Mouse (Mus musculus) kidney, embryonic 15.5 days (tissue): ENCODE measurements at regions not wholly inside any gene's neighbourhood (a gene's known extent, or its start where the extent isn't known, plus 50 kb on each side); places are given as distances from the start of the nearest gene placed in this dataset.
A peak's percentile ranks its signal among the peaks of the same experiment; 100 is the strongest.

Source experiments
- ATAC-seq: fragments of 200-750 bp; cut with Nextera tagmentation; replicated peaks from 2 replicates; pipeline ENCODE4 v1.8.0; 2017; ENCODE audit warnings: moderate TSS enrichment; ENCODE audit not compliant: low FRiP score
- H3K27ac ChIP-seq: fragments of 300-500 bp; sonication (generic); 2 replicates; pipeline ENCODE4 v1.5.1; 2015; ENCODE audit warnings: mild to moderate bottlenecking, inconsistent platforms
- H3K27me3 ChIP-seq: fragments of 300-500 bp; sonication (generic); 2 replicates; pipeline ENCODE4 v1.6.1; 2015; ENCODE audit warnings: inconsistent platforms
- H3K36me3 ChIP-seq: fragments of 300-500 bp; sonication (generic); 2 replicates; pipeline ENCODE4 v1.6.1; 2015; ENCODE audit warnings: inconsistent platforms
- H3K4me1 ChIP-seq: fragments of 300-500 bp; sonication (generic); 2 replicates; pipeline ENCODE4 v1.6.1; 2015; ENCODE audit warnings: inconsistent platforms
- H3K4me2 ChIP-seq: fragments of 300-500 bp; sonication (generic); 2 replicates; pipeline ENCODE4 v1.6.1; 2015; ENCODE audit warnings: moderate library complexity, mild to moderate bottlenecking, inconsistent platforms
- H3K4me3 ChIP-seq: fragments of 300-500 bp; sonication (generic); replicated peaks from 2 replicates; pipeline ENCODE4 v1.5.1; 2015; ENCODE audit warnings: mild to moderate bottlenecking, inconsistent platforms
- H3K9ac ChIP-seq: fragments of 300-500 bp; sonication (generic); 2 replicates; pipeline ENCODE4 v1.6.1; 2015; ENCODE audit warnings: mild to moderate bottlenecking, inconsistent platforms
- H3K9me3 ChIP-seq: fragments of 300-500 bp; sonication (generic); replicated peaks from 2 replicates; pipeline ENCODE4 v1.6.1; 2016; ENCODE audit warnings: inconsistent platforms
- WGBS: fragments of 180-500 bp; shearing (Covaris S2); methylation state at CpG from one replicate; pipeline ENCODE4 v1.1.7; 2015; ENCODE audit warnings: mixed read lengths; 5-methylcytosine and 5-hydroxymethylcytosine counted together

GRCm38 (mm10) chr14:80901346-80901745 is 917.5 kb downstream of the Olfm4 start:
- ATAC-seq, result no peak
- WGBS, result 67% methylated on average over 10 of the region's 10 CpGs
- peak overlapping the region; percentile 18 for H3K4me2 ChIP-seq

GRCm38 (mm10) chr14:80901759-80902163 is 917.9 kb downstream of the Olfm4 start:
- H3K4me1 ChIP-seq, result no peaks in the 10 kb centered on the region
- no peak overlapping the region for H3K27ac ChIP-seq
- no peak for ATAC-seq
- H3K27me3 ChIP-seq, result no peaks in the 10 kb centered on the region
- peak overlapping the region; percentile 18; the same call in 1 of the 2 replicates for H3K4me2 ChIP-seq
- no peak overlapping the region for H3K9ac ChIP-seq
- 75% methylated on average over 9 of the region's 9 CpGs for WGBS
- H3K36me3 ChIP-seq, result no peaks in the 10 kb centered on the region
- H3K9me3 ChIP-seq, result no peaks in the 10 kb centered on the region
- no peak overlapping the region for H3K4me3 ChIP-seq

More at GRCm38 (mm10) chr14:80901346-80901745, 917.5 kb downstream of the Olfm4 start:
- Histone ChIP-seq H3K36me3 (no peaks in the 10 kb centered on the region), H3K9me3 (no peaks in the 10 kb centered on the region), H3K27me3 (no peaks in the 10 kb centered on the region), H3K4me3 (no peak overlapping the region), H3K27ac (no peak overlapping the region), H3K9ac (no peak overlapping the region), H3K4me1 (no peaks in the 10 kb centered on the region)

GRCm38 (mm10) chr14:80916031-80916430 is 932.1 kb downstream of the Olfm4 start:
- no peaks in the 10 kb centered on the region for H3K4me1 ChIP-seq
- ATAC-seq, result no peak
- no peak overlapping the region for H3K27ac ChIP-seq

GRCm38 (mm10) chr14:80923732-80924131 is 939.9 kb downstream of the Olfm4 start:
- Histone ChIP-seq H3K9ac (no peak overlapping the region), H3K27ac (no peak overlapping the region), H3K9me3 (no peaks in the 10 kb centered on the region), H3K4me3 (no peak overlapping the region), H3K27me3 (no peaks in the 10 kb centered on the region), H3K4me2 (no peak overlapping the region), H3K4me1 (no peaks in the 10 kb centered on the region), H3K36me3 (no peaks in the 10 kb centered on the region)
- ATAC-seq, result no peak
- 73% methylated on average over 2 of the region's 2 CpGs for WGBS

More at GRCm38 (mm10) chr14:80916031-80916430, 932.1 kb downstream of the Olfm4 start:
- WGBS, result 73% methylated on average over 3 of the region's 3 CpGs
- no peak overlapping the region for H3K4me3 ChIP-seq
- no peaks in the 10 kb centered on the region for H3K9me3 ChIP-seq
- no peaks in the 10 kb centered on the region for H3K36me3 ChIP-seq
- H3K27me3 ChIP-seq, result no peaks in the 10 kb centered on the region
- no peak overlapping the region for H3K4me2 ChIP-seq
- H3K9ac ChIP-seq, result no peak overlapping the region

- no peaks in the 10 kb centered on the region for H3K36me3 ChIP-seq
- no peak overlapping the region for H3K4me2 ChIP-seq
- no peak overlapping the region for H3K4me3 ChIP-seq
- no peaks in the 10 kb centered on the region for H3K9me3 ChIP-seq
- ATAC-seq, result no peak
- H3K27ac ChIP-seq, result no peak overlapping the region
- no peaks in the 10 kb centered on the region for H3K4me1 ChIP-seq
- H3K27me3 ChIP-seq, result no peaks in the 10 kb centered on the region
- 96% methylated on average over 2 of the region's 2 CpGs for WGBS
- H3K9ac ChIP-seq, result no peak overlapping the region
Observed at GRCm38 (mm10) chr14:80959966-80960365, 976.1 kb downstream of the Olfm4 start.

- H3K27me3 ChIP-seq, result no peaks in the 10 kb centered on the region
- no peaks in the 10 kb centered on the region for H3K36me3 ChIP-seq
- H3K9ac ChIP-seq, result no peak overlapping the region
- no peak overlapping the region for H3K4me3 ChIP-seq
- ATAC-seq, result no peak
- H3K4me2 ChIP-seq, result no peak overlapping the region
- no peaks in the 10 kb centered on the region for H3K9me3 ChIP-seq
- peaks cover 7% of the 10 kb centered on the region for H3K4me1 ChIP-seq
- WGBS, result 89% methylated on average over 4 of the region's 4 CpGs
- H3K27ac ChIP-seq, result no peak overlapping the region
Observed at GRCm38 (mm10) chr14:80975795-80976194, 991.9 kb downstream of the Olfm4 start.

GRCm38 (mm10) chr14:80976662-80977061 is 992.8 kb downstream of the Olfm4 start:
- Histone ChIP-seq H3K4me2 (no peak overlapping the region), H3K9ac (no peak overlapping the region), H3K27ac (no peak overlapping the region), H3K9me3 (no peaks in the 10 kb centered on the region), H3K36me3 (no peaks in the 10 kb centered on the region), H3K27me3 (no peaks in the 10 kb centered on the region), H3K4me1 (peaks cover 7% of the 10 kb centered on the region), H3K4me3 (no peak overlapping the region)
- no peak for ATAC-seq
- 63% methylated on average over 5 of the region's 5 CpGs for WGBS

DNA sequence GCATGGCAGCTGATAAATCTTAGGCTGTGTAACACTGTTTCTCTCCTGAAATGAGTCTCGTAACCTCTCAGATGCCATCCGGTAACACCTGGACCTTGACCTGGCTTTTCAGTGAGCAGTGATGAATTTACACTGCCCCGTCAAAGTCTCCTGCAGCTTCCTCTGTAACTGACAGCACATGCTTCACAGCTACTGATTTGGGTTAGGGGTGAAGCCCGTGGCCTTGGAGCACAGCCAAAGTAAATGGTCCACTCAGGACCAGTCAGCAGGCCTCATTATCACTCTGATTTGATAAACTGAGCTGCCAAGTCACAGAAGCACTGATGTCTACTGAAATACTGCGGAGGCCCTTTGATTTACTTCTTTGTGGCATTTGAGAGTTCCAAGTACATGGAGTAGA is 995.6 kb downstream of the Olfm4 start:
- Histone ChIP-seq H3K27ac (no peak overlapping the region), H3K9me3 (no peaks in the 10 kb centered on the region), H3K4me1 (peaks cover 7% of the 10 kb centered on the region), H3K36me3 (no peaks in the 10 kb centered on the region), H3K9ac (no peak overlapping the region), H3K27me3 (no peaks in the 10 kb centered on the region), H3K4me2 (no peak overlapping the region), H3K4me3 (no peak overlapping the region)
- WGBS, result 23% methylated on average over 5 of the region's 5 CpGs
- peak; percentile 70 for ATAC-seq

GRCm38 (mm10) chr14:80990192-80990591 is 1006.3 kb downstream of the Olfm4 start:
- no peaks in the 10 kb centered on the region for H3K27me3 ChIP-seq
- WGBS, result 57% methylated on average over 3 of the region's 3 CpGs
- H3K27ac ChIP-seq, result no peak overlapping the region
- H3K4me3 ChIP-seq, result no peak overlapping the region
- H3K36me3 ChIP-seq, result no peaks in the 10 kb centered on the region
- no peak overlapping the region for H3K9ac ChIP-seq
- no peak overlapping the region for H3K4me2 ChIP-seq
- no peaks in the 10 kb centered on the region for H3K9me3 ChIP-seq
- no peak for ATAC-seq
- H3K4me1 ChIP-seq, result no peaks in the 10 kb centered on the region

DNA sequence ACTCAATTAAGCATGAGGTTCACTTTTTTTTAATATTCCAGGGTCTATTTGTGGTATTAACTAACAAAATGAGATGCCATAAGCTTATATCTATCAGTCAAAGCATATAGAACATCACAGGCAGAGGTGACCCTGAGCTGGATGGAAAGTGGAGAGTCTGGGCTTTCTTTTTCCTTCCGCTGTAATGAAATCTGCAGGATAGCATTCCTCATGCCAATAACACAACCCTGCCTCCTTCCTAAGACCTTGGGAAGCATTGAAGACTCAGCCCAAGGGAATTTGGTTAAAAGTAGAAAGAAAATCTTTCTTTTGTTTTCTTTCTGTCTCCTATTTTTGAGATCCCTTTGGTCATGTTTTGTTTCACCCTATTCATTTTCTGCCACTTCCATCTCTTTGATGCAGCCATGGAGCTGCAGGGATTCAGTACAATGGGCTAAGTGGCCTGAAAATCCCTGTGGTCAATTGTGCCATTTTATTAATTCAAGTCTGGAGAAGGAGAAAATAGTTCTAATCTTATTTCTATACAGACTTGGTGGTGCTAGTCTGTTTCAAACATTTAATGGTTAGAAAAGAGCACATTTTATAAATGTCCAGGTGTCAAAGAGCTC is 1006.9 kb downstream of the Olfm4 start:
- Histone ChIP-seq H3K9me3 (no peaks in the 10 kb centered on the region), H3K36me3 (no peaks in the 10 kb centered on the region), H3K4me3 (no peak overlapping the region), H3K27ac (no peak overlapping the region), H3K4me2 (no peak overlapping the region), H3K27me3 (no peaks in the 10 kb centered on the region), H3K4me1 (no peaks in the 10 kb centered on the region), H3K9ac (no peak overlapping the region)
- ATAC-seq, result no peak
- 81% methylated on average over 1 of the region's 1 CpGs for WGBS

DNA sequence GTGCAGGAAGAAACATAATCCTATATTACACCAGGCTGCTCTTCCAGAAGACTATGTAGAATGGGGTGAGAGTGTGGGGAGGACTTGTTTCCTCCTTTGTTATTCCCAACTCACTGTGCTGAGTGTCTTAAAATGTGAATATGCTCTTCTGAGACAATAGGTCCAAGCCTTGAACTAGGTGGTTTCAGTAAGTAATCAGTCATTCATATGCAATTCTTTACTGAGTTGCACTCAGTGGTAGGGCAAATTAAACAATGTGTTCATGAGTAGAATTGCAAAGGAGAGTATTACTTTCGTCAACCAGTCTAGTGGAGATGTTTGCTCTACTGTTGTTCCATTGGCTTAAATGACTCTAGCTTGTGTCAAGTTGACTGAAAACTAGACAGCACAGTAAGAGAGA is 1015.1 kb downstream of the Olfm4 start:
- no peak for ATAC-seq

DNA sequence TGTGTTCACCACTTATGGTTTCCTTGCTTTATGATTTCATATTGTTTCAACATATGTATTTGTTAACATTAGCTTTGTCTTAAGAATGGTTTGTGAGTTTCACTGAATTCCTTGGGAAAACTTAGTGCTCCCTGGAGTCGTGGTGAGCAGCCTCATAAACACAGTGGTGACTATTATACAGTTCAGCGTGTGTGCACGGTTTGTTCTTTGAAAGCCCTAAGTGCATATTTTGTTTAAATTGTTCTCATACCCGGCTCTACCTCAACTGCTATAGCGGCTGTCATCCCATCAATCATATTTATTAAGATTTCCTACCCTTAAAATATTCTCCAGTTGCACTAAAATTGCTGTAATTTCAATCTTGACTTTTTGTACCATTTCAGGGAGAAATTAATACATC is 1029.3 kb downstream of the Olfm4 start:
- no peaks in the 10 kb centered on the region for H3K27me3 ChIP-seq
- no peaks in the 10 kb centered on the region for H3K9me3 ChIP-seq
- 68% methylated on average over 5 of the region's 5 CpGs for WGBS
- H3K36me3 ChIP-seq, result no peaks in the 10 kb centered on the region
- no peak overlapping the region for H3K27ac ChIP-seq
- no peak overlapping the region for H3K4me3 ChIP-seq
- ATAC-seq, result no peak
- no peaks in the 10 kb centered on the region for H3K4me1 ChIP-seq
- no peak overlapping the region for H3K4me2 ChIP-seq
- no peak overlapping the region for H3K9ac ChIP-seq

More for the DNA sequence above, 1015.1 kb downstream of the Olfm4 start:
- H3K4me2 ChIP-seq, result no peak overlapping the region
- WGBS, result 90% methylated on average over 1 of the region's 1 CpGs
- no peak overlapping the region for H3K9ac ChIP-seq
- H3K27me3 ChIP-seq, result no peaks in the 10 kb centered on the region
- H3K4me1 ChIP-seq, result no peaks in the 10 kb centered on the region
- no peak overlapping the region for H3K27ac ChIP-seq
- H3K9me3 ChIP-seq, result no peaks in the 10 kb centered on the region
- H3K4me3 ChIP-seq, result no peak overlapping the region
- no peaks in the 10 kb centered on the region for H3K36me3 ChIP-seq

GRCm38 (mm10) chr14:81031475-81031874 is 1047.6 kb downstream of the Olfm4 start:
- H3K27ac ChIP-seq, result no peak overlapping the region
- no peaks in the 10 kb centered on the region for H3K9me3 ChIP-seq
- H3K9ac ChIP-seq, result no peak overlapping the region
- H3K4me3 ChIP-seq, result no peak overlapping the region
- ATAC-seq, result no peak
- no peaks in the 10 kb centered on the region for H3K27me3 ChIP-seq
- no peak overlapping the region for H3K4me2 ChIP-seq
- no peaks in the 10 kb centered on the region for H3K36me3 ChIP-seq
- no peaks in the 10 kb centered on the region for H3K4me1 ChIP-seq
